Mouse (Mus musculus): ENCODE data around the gene Hmg20a. TPM values are rescaled to one million over a fixed set of nuclear protein-coding genes. Genes with fewer than 3 reads are reported as not detected.

The Hmg20a gene
- polyA plus RNA-seq, 1 experiment from 2014 or later, result 12.9 TPM

GRCm38 (mm10) chr9:56540051-56540450, 121.6 kb downstream of the Hmg20a start:
- Histone ChIP-seq H3K27ac (ENCODE audit: low read depth, low read length) (no peak overlapping the region), H3K4me3 (ENCODE audit: low read depth, low read length) (no peak overlapping the region), H3K9me3 (ENCODE audit: control insufficient read depth) (no peaks in the 10 kb centered on the region), H3K4me1 (replicated peaks; ENCODE audit: control insufficient read depth, insufficient read depth, low read length) (no peaks in the 10 kb centered on the region), H3K4me2 (replicated peaks; ENCODE audit: low read depth) (no peak overlapping the region), H3K36me3 (ENCODE audit: control insufficient read depth, insufficient read depth) (no peaks in the 10 kb centered on the region), H3K27me3 (replicated peaks; ENCODE audit: control insufficient read depth, insufficient read depth, low read length) (no peaks in the 10 kb centered on the region; the same call in 1 of the 2 replicates), H3K9ac (ENCODE audit: low read depth, low read length) (no peak overlapping the region)
- WGBS, result 29% methylated on average over 12 of the region's 12 CpGs
- no peak for ATAC-seq
- no peak for TF ChIP-seq CTCF (IDR thresholded peaks at IDR 0.05; ENCODE audit: low read depth)

DNA sequence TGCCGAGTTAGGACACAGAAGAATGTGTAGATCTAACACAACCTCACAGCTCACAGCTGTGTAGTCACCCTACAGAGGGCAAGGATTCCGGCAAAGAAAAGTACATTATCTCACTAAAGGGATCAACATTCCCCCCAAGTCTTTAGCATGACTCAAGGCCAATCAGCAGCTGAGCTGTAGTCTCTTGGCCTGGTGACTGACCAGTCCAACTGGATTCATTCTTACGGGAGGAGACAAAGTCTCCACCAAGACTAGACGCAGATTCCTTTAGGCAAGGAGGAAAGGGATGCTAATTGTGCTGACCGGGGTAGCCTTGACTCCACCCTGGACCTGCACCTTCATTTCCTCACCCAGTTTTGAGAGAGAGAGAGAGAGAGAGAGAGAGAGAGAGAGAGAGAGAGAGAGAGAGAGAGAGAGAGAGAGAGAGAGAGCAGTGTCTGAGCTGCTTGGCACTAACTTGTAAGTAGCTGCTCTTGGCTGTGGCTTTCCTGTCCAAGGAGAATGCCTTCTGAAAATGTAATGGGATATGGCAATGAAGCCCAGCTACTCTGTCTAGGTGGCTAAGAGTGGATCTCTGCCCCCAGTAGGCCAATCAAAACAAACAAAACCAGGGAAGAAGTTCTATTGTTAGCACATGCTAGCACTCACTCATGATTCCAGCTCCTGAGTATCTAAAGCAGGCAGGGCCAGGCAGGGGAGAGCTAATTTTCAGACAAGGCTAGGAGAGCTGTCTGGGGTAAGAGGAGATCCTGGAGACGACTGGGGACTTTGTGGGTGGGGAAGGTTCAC, 126.5 kb downstream of the Hmg20a start:
- 59% methylated on average over 6 of the region's 6 CpGs for whole genome bisulfite sequencing

More for the DNA sequence above, 126.5 kb downstream of the Hmg20a start:
- Histone ChIP-seq H3K36me3 (ENCODE audit: control insufficient read depth, insufficient read depth) (no peaks in the 10 kb centered on the region), H3K9me3 (ENCODE audit: control insufficient read depth) (no peaks in the 10 kb centered on the region), H3K4me1 (replicated peaks; ENCODE audit: control insufficient read depth, insufficient read depth, low read length) (no peaks in the 10 kb centered on the region), H3K27ac (ENCODE audit: low read depth, low read length) (no peak overlapping the region), H3K4me3 (ENCODE audit: low read depth, low read length) (no peak overlapping the region), H3K9ac (ENCODE audit: low read depth, low read length) (no peak overlapping the region), H3K27me3 (replicated peaks; ENCODE audit: control insufficient read depth, insufficient read depth, low read length) (no peaks in the 10 kb centered on the region), H3K4me2 (replicated peaks; ENCODE audit: low read depth) (no peak overlapping the region)
- no peak for TF ChIP-seq CTCF (IDR thresholded peaks at IDR 0.05; ENCODE audit: low read depth)
- ATAC-seq, result no peak

Other genes with a start within 250 kb of the Hmg20a start
- gene Peak1, start 542 bp upstream of the Hmg20a start, polyA plus RNA-seq (2015; fragmentation: Nextera tagmentation; extraction: Ambion mirVana), result 5.9 and 6.4 TPM in 2 replicates